Mouse (Mus musculus) cerebellum, adult 11-12 months (tissue): ENCODE data around the gene Mrpl53.

ENCODE experiments used
- DNase-seq: peaks from one replicate; pipeline ENCODE4 v3.0.0; 2022

Mrpl53 gene

GRCm38 (mm10) chr6:83108762-83109668, at the start of gene Mrpl53:
TSS of gene Mrpl53 (plus strand) at chr6:83109040.
- DNase-seq = peak; percentile 84

- DNase-seq = no peak
These were observed 42.8 kb upstream of the Mrpl53 start for GRCm38 (mm10) chr6:83065995-83066394.

GRCm38 (mm10) chr6:83066441-83066840, 42.4 kb upstream of the Mrpl53 start:
- DNase-seq = no peak

GRCm38 (mm10) chr6:83068221-83068620, 40.6 kb upstream of the Mrpl53 start:
- DNase-seq = no peak

- DNase-seq = no peak
These were observed 39.9 kb upstream of the Mrpl53 start for GRCm38 (mm10) chr6:83068706-83069487.

GRCm38 (mm10) chr6:83069488-83070246, 39.2 kb upstream of the Mrpl53 start:
- no peak for DNase-seq

GRCm38 (mm10) chr6:83070247-83070310, 38.8 kb upstream of the Mrpl53 start, which contains the start of gene Tlx2:
TSS of gene Tlx2 (minus strand) at chr6:83070293.
- DNase-seq = no peak

- peak; percentile 42 for DNase-seq
These were observed 38.3 kb upstream of the Mrpl53 start for GRCm38 (mm10) chr6:83070311-83071219.

- DNase-seq = peak; percentile 47
These were observed 37.6 kb upstream of the Mrpl53 start for GRCm38 (mm10) chr6:83071220-83071619.

GRCm38 (mm10) chr6:83074979-83075378, 33.9 kb upstream of the Mrpl53 start:
- no peak for DNase-seq

GRCm38 (mm10) chr6:83077630-83078323, 31.1 kb upstream of the Mrpl53 start, which contains the start of gene Pcgf1:
TSS of gene Pcgf1 (plus strand) at chr6:83077869.
- peak; percentile 72 for DNase-seq

GRCm38 (mm10) chr6:83078324-83078858, 30.4 kb upstream of the Mrpl53 start:
- DNase-seq = peak; percentile 98

- DNase-seq = no peak
These were observed 28.6 kb upstream of the Mrpl53 start for GRCm38 (mm10) chr6:83080210-83080609.

GRCm38 (mm10) chr6:83083497-83083896, 25.3 kb upstream of the Mrpl53 start:
- DNase-seq = no peak

GRCm38 (mm10) chr6:83084477-83084876, 24.4 kb upstream of the Mrpl53 start:
- no peak for DNase-seq

GRCm38 (mm10) chr6:83086121-83087035, 22.5 kb upstream of the Mrpl53 start, which contains the start of gene Lbx2:
TSS of gene Lbx2 (plus strand) at chr6:83086367.
- no peak for DNase-seq

- no peak for DNase-seq
These were observed 21.5 kb upstream of the Mrpl53 start for GRCm38 (mm10) chr6:83087205-83087925.

- no peak for DNase-seq
These were observed 20.9 kb upstream of the Mrpl53 start for GRCm38 (mm10) chr6:83087926-83088260.

- DNase-seq = no peak
These were observed 16.3 kb upstream of the Mrpl53 start for GRCm38 (mm10) chr6:83092416-83093127.
